Mouse (Mus musculus) G1E-ER4 (cell line): ENCODE results near the gene Otor. TPM values are rescaled to one million over a fixed set of nuclear protein-coding genes. Genes with fewer than 3 reads are reported as not detected.

Experiments used
- GATA1 ChIP-seq: IDR thresholded peaks from one replicate; pipeline ENCODE4 v1.8.0; 2012; ENCODE audit warnings: low read length, inconsistent platforms
- polyA plus RNA-seq: library from polyadenylated mRNA; stranded (reverse); fragments of >175 nt; gene quantifications from 2 replicates; pipeline ENCODE4 v1.2.3, GENCODE M21; 2012

Otor gene
- polyA plus RNA-seq, 1 experiment, result not detected

DNA sequence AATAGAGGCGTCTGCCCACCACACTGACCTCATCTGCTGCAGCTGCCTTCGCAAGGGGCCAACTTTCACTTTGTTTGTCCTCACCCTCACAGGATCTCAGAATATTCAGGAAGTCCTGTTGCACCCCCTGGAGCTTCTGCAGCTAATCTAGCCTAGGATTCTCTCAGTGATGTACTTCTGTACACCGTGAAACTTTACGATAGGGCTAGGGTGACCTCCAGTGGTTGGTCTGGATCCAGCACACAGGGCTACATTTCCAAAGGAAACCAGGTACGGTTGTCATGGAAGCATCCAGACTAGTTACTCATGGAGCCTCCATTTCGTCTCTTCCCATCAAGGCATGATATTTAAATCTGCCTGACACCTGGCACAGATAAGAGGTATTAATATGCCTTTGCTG, 15.5 kb downstream of the Otor start:
- TF ChIP-seq GATA1, result no peak

DNA sequence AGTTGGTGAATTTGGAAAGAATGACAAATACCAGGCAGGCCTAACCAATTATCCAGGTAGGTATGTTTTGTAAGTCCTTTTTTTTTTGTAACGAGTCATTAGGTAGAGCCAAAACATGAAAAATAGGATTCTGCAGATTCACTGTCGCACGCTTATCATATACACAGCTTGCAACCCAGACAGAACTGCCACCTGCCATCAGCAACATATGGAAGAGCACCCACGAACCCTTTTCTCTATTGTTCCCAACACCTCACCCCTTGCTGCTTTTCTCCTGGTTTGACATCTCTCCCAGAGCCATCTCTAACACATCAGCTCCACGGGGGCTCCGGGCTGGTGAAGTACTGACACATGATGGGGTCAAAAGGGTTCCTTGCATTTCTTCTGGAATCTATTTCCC, 16.5 kb downstream of the Otor start:
- TF ChIP-seq GATA1, result no peak

DNA sequence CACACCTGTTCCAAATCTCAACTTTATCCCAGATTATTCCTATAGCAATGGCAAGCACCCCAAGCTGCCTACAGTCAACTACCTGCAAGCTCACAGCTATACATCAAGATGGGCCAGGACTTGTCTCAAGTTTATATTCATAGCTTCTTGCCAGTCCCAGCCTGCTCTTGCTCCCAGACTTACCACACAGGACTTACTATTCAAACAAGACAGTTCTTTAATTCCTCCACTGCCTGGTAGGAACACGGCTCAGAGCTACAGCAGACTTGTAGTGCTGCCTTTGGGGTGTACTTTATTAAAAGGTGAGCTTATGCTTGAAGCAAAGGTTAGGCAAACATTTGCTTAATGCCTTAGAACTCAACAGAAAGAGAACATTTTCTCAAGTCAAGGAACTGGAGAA, 18.9 kb downstream of the Otor start:
- no peak for TF ChIP-seq GATA1

DNA sequence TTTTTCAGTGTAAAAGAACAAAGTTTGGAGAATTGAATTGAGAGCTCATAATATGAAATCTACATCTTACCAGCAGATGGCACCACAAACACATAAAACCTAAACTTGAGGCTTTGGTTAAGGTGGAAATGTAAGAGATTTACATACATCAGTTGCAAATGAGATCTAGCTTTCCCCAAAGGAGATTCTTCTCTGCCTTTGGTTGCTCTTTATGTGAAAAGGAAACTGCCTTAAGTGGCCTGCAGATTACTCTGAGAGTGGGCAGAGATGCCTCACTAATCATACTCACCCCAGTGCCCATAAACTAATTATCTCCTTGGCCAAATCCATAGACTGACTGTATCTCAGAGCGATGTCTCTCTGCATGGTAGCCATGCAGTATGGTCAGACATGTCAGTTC, 35.6 kb downstream of the Otor start:
- no peak for TF ChIP-seq GATA1

DNA sequence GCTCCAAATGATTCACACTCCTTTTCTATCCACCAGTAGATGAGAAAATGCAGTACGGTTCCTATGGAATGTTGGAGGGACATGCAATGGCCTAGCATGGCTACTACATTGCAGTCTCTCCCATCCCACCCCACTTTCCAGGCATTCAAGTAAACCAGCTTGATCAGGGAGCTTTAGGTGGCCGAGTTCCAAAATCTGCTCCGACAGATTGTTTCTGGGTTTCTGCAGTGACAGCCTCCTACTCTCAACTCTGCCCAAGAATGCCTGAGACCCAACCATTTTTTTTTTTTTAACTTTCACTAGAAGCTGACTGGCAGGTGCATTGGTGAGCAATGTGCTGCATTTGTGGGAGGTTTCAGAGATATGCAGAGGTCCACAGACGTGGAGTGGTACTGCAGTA, 36.4 kb downstream of the Otor start:
- no peak for TF ChIP-seq GATA1

DNA sequence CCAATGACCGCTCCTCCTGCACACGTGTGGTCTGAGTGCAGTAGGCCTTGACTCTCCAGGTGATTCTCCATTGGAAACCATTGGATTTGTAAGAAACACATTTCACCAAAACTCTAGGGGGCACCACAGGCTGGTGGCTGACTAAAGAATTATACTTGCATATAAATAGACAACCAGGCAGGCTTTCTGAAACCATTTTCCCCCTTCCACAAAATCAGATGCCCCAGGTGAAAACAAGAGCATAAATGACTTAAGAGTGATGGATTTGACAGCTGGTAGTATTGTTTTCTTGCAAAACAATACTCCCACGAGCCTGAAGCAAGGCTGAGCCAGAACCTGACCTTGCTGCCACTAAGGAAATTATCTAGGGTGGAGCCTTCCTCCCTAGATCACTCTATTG, 39.2 kb downstream of the Otor start:
- TF ChIP-seq GATA1, result no peak

DNA sequence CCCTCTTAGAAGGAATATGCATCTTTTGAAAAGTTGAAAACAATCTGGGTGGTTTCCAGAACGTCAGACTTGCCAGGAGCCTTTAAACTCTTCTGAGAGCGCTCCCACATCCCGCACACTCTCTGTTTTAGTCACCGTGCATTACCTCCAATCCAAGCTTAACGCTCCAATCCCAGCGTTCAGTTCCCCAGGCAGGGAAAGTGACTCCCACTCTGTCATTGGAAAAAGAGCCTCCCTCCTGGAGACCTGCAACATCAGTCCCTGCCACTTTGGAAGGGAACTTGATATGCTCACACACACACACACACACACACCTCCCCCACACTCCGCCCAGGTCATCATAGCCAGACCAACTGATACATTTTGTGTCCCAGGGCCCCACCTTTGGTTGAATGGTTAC, 39.9 kb downstream of the Otor start:
- no peak for TF ChIP-seq GATA1

DNA sequence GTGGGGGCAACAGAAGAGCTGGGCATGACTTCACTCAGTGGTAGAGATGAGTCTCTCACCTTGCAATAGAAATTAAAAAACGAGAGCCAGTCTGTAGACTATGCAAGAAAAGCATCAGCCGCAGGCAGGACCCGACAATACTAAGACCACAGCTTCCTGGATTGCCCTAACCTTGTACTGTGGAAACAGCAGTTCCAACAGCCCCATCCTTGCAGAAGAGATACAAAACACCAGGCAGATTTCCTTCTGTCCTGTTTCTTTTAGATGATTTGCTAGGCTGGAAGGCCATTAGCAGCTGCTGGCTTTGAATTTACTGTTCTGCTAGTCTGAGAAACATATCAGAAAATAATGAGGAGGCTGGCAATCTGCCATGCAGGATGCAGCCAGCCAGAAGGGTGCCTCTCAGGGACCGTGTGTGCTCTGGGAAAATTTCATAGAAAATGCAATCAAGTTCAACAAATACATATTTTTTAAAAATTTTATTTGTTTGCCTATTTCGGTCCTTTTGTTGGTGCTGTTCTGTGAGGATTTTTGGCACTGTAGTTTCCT, 52.9 kb downstream of the Otor start:
- no peak for TF ChIP-seq GATA1

Other genes with a start within 250 kb of the Otor start
- gene Kif16b, start 176.9 kb upstream of the Otor start, polyA plus RNA-seq, result 3.5 and 4.1 TPM in 2 replicates
- gene Snrpb2, start 15.4 kb upstream of the Otor start, polyA plus RNA-seq, result 2.6 and 3.3 TPM in 2 replicates